Mouse (Mus musculus): Measurements from ENCODE around the gene Ensa.
A peak's percentile ranks its signal among the peaks of the same experiment; 100 is the strongest.
"Not testable (repeated sequence)": the region's sequence is repeated elsewhere in the genome, so short reads cannot be mapped to it uniquely, and the experiment has no call there.

The Ensa gene

GRCm38 (mm10) chr3:95645313-95646235 is 20.8 kb downstream of the Ensa start:
- DNase-seq = peak; percentile 67

DNA sequence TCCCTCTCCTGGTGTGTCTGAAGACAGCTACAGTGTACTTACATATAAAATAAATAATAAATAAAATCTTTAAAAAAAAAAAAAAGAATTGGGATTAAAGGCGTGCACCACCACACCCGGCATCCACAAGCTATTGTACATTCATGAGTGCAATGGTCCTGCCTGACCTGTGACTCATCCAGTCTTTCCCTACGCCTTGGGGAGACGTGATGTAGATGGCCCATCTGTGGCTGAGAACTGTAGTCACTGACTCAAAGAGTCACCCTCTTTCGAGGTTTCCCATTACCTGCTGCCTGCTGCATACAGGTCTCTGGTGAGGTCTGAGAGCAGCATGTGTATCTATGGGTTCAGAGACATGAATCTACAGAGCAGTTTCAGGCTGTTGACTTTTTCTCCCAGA is 23.2 kb downstream of the Ensa start:
- DNase-seq = no peak

DNA sequence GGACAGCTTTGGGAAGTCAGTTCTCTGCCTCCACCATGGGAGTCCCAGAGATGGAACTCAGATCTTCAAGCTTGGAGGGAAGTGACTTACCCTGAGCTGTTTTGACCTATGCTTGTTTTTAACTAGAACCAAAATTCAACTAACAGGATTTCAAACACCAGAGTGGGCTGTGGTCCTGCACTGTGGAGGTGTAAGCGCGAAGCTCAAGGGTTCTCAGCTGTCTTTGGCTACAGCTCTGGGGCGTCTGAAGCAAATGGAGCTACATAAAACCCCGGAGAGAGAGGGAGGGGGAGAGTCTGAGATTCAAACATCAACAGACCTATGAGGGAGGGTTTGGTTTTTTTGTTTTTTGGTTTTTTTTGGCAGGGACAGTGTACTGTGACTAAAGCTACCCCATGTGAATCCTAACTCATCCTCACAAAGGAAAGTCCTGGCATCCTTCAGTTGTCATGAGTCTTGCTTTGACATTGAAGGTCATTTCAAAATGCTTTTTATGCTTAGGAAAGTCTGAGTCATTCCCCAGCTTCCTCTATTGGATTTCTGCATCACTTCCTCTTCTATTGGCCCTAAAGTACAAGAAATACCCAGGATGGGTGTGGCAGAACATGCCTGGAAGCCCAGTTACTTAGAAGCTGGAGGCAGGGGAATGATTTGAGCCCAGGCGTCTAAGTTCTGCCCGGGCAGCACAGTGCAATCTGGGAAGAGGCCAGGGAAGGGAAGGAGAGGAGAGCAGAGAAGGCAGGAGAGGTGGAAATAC is 25.7 kb downstream of the Ensa start:
- no peak for DNase-seq

GRCm38 (mm10) chr3:95651033-95651373 is 26.2 kb downstream of the Ensa start:
- no peak for DNase-seq

- DNase-seq = no peak
Observed at GRCm38 (mm10) chr3:95651391-95652203, 26.8 kb downstream of the Ensa start.

- peak; percentile 46 for DNase-seq
Observed at GRCm38 (mm10) chr3:95652204-95652811, 27.5 kb downstream of the Ensa start.

GRCm38 (mm10) chr3:95652871-95653270 is 28.1 kb downstream of the Ensa start:
- no peak for DNase-seq

DNA sequence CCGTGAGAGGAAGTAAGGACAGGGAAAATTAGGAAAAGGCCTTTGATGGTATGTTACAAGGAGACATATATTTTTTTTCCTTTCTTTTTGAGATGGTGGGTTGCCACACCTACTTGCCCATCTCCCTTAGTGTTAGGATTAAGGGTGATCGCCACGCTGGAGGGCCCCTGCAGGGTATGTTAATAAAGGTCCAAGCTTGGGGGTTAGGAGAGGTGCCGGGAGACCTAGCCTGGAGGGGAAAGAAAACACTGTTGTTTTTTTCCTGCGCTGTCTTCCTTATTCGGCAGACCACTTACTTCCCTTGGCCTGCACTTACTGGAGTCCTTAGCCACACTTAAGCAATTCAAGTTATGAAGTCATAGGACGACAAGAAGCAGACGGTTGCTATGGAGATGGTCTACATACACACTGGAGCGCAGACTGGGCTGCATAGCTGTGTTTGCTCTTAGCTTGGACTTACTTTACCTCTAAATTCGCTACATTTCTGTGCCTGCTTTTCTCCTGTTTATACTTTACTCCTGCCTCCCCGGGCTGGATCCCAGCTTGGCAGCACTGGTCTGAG is 28.8 kb downstream of the Ensa start:
- no peak for DNase-seq

- not testable (repeated sequence) for DNase-seq
Observed at GRCm38 (mm10) chr3:95654371-95654770, 29.6 kb downstream of the Ensa start.

GRCm38 (mm10) chr3:95655437-95655836 is 30.6 kb downstream of the Ensa start:
- no peak for DNase-seq

DNA sequence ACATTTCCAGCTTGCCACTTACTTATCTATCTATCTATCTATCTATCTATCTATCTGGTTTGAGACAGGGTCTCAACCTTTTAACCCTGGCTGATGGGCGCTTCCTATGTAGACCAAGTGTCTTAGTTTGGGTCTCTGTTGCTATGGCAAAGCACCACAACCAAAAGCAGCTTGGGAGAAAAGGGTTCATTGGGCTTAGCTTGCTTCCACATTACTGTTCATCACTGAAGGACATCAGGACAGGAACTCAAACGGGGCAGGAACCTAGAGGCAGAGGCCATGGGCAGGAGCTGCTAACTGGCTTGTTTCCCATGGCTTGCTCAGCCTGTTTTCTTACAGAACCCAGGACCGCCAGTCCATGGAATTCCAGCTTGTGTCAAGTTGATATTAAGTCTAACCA is 32.3 kb downstream of the Ensa start:
- no peak for DNase-seq

GRCm38 (mm10) chr3:95657711-95658110 is 32.9 kb downstream of the Ensa start:
- DNase-seq = no peak

GRCm38 (mm10) chr3:95658236-95658867 is 33.6 kb downstream of the Ensa start, which contains the start of gene Mcl1:
Mcl1 (plus strand) TSS chr3:95658788.
- peak; percentile 89 for DNase-seq

DNA sequence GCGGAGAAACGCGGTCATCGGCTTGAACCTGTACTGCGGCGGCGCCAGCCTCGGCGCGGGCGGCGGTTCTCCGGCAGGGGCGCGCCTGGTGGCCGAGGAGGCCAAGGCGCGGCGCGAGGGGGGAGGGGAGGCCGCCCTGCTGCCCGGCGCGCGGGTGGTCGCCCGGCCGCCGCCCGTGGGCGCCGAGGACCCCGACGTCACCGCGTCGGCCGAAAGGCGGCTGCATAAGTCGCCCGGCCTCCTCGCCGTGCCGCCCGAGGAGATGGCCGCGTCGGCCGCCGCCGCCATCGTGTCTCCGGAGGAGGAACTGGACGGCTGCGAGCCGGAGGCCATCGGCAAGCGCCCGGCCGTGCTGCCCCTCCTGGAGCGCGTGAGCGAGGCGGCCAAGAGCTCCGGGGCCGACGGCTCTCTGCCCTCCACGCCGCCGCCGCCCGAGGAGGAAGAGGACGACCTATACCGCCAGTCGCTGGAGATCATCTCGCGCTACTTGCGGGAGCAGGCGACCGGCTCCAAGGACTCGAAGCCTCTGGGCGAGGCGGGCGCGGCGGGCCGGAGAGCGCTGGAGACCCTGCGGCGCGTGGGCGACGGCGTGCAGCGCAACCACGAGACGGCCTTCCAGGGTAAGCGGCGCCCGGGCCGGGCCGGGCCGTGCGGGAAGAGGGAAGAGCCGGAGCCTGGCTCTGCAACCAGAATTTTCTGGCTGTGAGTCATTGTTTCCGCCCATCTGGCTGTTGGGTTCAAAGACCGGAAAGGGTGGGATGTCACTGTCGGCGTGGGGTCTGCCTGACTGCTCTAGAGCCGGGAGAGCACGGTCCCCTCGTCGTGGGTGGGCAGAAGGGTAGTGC is 34.3 kb downstream of the Ensa start:
- DNase-seq = peak; percentile 79

DNA sequence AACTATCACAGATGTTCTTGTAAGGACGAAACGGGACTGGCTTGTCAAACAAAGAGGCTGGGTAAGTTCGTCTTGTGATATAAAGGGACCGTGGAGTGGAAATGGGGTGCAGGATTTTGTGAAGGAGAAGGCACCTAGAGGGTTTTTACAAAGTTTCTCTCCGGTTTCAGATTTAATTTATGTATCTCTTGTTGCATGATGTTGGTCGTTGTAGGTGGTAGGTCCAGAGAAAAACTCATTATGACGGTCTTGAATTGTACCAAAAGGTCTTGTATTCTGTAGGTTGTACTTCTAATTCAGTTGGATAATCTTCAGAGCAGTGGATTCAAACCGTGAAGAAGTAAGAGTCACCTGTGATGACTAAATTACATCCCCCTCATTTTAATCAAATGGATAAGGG is 35.2 kb downstream of the Ensa start:
- no peak for DNase-seq

DNA sequence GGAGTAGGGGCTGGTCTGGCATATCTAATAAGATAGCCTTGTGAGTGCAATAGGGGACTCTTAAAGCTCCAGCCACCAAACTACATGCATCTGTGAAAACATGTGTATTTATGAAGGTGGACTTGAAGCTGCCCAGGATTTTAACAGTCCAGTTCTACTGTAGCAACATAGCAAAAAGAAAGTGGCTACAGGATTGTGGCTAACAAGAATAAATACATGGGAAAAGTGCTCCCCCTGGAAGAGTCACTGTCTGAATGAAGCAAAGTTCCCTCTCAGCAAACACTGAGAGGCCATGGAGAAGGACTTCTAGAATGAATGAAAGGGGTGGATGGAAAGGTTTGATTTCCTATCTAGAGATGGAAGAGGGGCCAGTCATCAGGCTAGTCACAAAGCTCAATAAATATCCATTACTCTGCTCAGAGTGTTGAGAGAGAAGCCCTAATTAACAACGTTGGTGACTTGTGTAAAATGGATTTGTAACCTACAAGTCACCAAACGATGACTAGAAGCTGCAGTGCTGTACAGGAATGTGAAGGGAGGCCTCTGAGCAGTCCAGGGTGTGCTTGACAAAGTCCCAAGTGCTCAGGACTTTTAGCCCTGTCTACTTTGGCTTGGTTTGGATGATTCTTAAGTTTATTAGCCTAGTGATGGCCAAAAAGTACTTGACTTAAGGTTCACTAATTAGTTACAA is 36.1 kb downstream of the Ensa start:
- no peak for DNase-seq

GRCm38 (mm10) chr3:95661945-95662715 is 37.3 kb downstream of the Ensa start:
- no peak for DNase-seq

DNA sequence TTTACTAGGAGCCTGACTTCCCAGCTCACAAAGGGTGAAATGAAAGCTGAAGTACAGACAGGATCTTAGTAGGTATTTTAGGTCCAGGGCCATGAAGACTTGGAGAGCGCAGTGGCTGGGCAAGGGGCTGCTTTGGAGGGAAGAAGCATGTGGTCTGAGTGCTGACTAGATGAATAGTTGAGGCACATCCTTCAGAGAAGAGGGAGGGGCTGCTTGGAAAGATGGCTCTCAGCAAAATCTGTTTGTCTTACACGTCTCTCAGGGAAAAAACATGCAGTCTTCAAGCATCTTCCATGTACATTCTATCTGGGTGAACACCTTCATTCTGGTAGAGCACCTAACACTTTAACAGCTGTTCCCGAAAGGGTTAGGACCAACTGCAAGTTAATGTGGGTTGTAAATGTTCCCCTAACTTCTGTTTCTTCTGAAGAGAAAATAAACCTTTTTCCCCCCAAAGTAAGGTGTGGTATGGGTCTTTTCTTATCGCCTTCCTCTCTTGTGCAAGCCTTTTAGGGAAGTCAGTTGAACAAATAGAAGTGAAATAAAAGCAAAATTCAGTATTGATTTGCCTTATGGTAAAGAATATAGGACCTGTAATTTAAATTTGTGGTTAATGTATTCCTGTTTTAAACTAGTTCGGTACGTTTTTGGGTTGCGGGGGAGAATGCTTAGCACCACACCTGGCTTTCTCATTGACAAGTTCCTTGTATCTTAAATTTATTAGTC is 38.1 kb downstream of the Ensa start:
- no peak for DNase-seq

GRCm38 (mm10) chr3:95663486-95663885 is 38.7 kb downstream of the Ensa start:
- no peak for DNase-seq
